Mouse (Mus musculus): Measurements from ENCODE around the gene Podxl. TPM values are rescaled to one million over a fixed set of nuclear protein-coding genes. Genes with fewer than 3 reads are reported as not detected.

The Podxl gene
- polyA plus RNA-seq, 1 experiment from 2014 or later = 10.3 TPM

- 90% methylated on average over 2 of the region's 2 CpGs for WGBS
- H3K36me3 ChIP-seq (ENCODE audit: control insufficient read depth, insufficient read depth, low read length) = peaks cover 34% of the 10 kb centered on the region
- no peak overlapping the region for H3K4me2 ChIP-seq (ENCODE audit: low read length)
- H3K27ac ChIP-seq (replicated peaks; ENCODE audit: low read depth, low read length) = no peak overlapping the region
- no peak overlapping the region for H3K9ac ChIP-seq (replicated peaks; ENCODE audit: low read length)
- no peaks in the 10 kb centered on the region for H3K4me1 ChIP-seq (ENCODE audit: control insufficient read depth, insufficient read depth, low read length)
- DNase-seq = no peak
- H3K4me3 ChIP-seq (replicated peaks; ENCODE audit: low read depth, low read length) = no peak overlapping the region
- H3K9me3 ChIP-seq (ENCODE audit: control insufficient read depth, low read length) = no peaks in the 10 kb centered on the region
- no peak for ATAC-seq (ENCODE audit: low FRiP score, low TSS enrichment)
- H3K27me3 ChIP-seq (ENCODE audit: control insufficient read depth, insufficient read depth, low read length) = no peaks in the 10 kb centered on the region
Observed at GRCm38 (mm10) chr6:31502614-31503013, 61.2 kb downstream of the Podxl start.

GRCm38 (mm10) chr6:31500691-31501090 is 63.1 kb downstream of the Podxl start:
- Histone ChIP-seq H3K9ac (replicated peaks; ENCODE audit: low read length) (no peak overlapping the region), H3K27ac (replicated peaks; ENCODE audit: low read depth, low read length) (no peak overlapping the region), H3K4me1 (ENCODE audit: control insufficient read depth, insufficient read depth, low read length) (no peaks in the 10 kb centered on the region), H3K9me3 (ENCODE audit: control insufficient read depth, low read length) (no peaks in the 10 kb centered on the region), H3K4me3 (replicated peaks; ENCODE audit: low read depth, low read length) (no peak overlapping the region), H3K4me2 (ENCODE audit: low read length) (no peak overlapping the region), H3K27me3 (ENCODE audit: control insufficient read depth, insufficient read depth, low read length) (no peaks in the 10 kb centered on the region), H3K36me3 (ENCODE audit: control insufficient read depth, insufficient read depth, low read length) (peaks cover 41% of the 10 kb centered on the region)
- ATAC-seq (ENCODE audit: low FRiP score, low TSS enrichment) (no peak), DNase-seq (no peak)

- DNase-seq = no peak
- WGBS = 71% methylated on average over 2 of the region's 2 CpGs
- Histone ChIP-seq H3K27ac (replicated peaks; ENCODE audit: low read depth, low read length) (no peak overlapping the region), H3K36me3 (ENCODE audit: control insufficient read depth, insufficient read depth, low read length) (peaks cover 41% of the 10 kb centered on the region), H3K27me3 (ENCODE audit: control insufficient read depth, insufficient read depth, low read length) (no peaks in the 10 kb centered on the region), H3K4me2 (ENCODE audit: low read length) (no peak overlapping the region), H3K4me3 (replicated peaks; ENCODE audit: low read depth, low read length) (no peak overlapping the region), H3K9ac (replicated peaks; ENCODE audit: low read length) (no peak overlapping the region), H3K9me3 (ENCODE audit: control insufficient read depth, low read length) (no peaks in the 10 kb centered on the region), H3K4me1 (ENCODE audit: control insufficient read depth, insufficient read depth, low read length) (no peaks in the 10 kb centered on the region)
- no peak for ATAC-seq (ENCODE audit: low FRiP score, low TSS enrichment)
Observed at GRCm38 (mm10) chr6:31500260-31500659, 63.5 kb downstream of the Podxl start.

- no peak overlapping the region for H3K27ac ChIP-seq (replicated peaks; ENCODE audit: low read depth, low read length)
- H3K4me3 ChIP-seq (replicated peaks; ENCODE audit: low read depth, low read length) = no peak overlapping the region
- no peaks in the 10 kb centered on the region for H3K9me3 ChIP-seq (ENCODE audit: control insufficient read depth, low read length)
- DNase-seq (no peak), ATAC-seq (ENCODE audit: low FRiP score, low TSS enrichment) (no peak)
- H3K9ac ChIP-seq (replicated peaks; ENCODE audit: low read length) = no peak overlapping the region
- H3K4me1 ChIP-seq (ENCODE audit: control insufficient read depth, insufficient read depth, low read length) = no peaks in the 10 kb centered on the region
- peaks cover 42% of the 10 kb centered on the region for H3K36me3 ChIP-seq (ENCODE audit: control insufficient read depth, insufficient read depth, low read length)
- WGBS = 89% methylated on average over 10 of the region's 10 CpGs
- no peaks in the 10 kb centered on the region for H3K27me3 ChIP-seq (ENCODE audit: control insufficient read depth, insufficient read depth, low read length)
- no peak overlapping the region for H3K4me2 ChIP-seq (ENCODE audit: low read length)
Observed at GRCm38 (mm10) chr6:31499836-31500235, 63.9 kb downstream of the Podxl start.

- WGBS = 87% methylated on average over 2 of the region's 2 CpGs
- no peaks in the 10 kb centered on the region for H3K4me1 ChIP-seq (ENCODE audit: control insufficient read depth, insufficient read depth, low read length)
- DNase-seq (no peak), ATAC-seq (ENCODE audit: low FRiP score, low TSS enrichment) (no peak)
- H3K36me3 ChIP-seq (ENCODE audit: control insufficient read depth, insufficient read depth, low read length) = peaks cover 38% of the 10 kb centered on the region
- H3K4me2 ChIP-seq (ENCODE audit: low read length) = no peak overlapping the region
- no peak overlapping the region for H3K27ac ChIP-seq (replicated peaks; ENCODE audit: low read depth, low read length)
- no peaks in the 10 kb centered on the region for H3K9me3 ChIP-seq (ENCODE audit: control insufficient read depth, low read length)
- H3K4me3 ChIP-seq (replicated peaks; ENCODE audit: low read depth, low read length) = no peak overlapping the region
- no peaks in the 10 kb centered on the region for H3K27me3 ChIP-seq (ENCODE audit: control insufficient read depth, insufficient read depth, low read length)
- no peak overlapping the region for H3K9ac ChIP-seq (replicated peaks; ENCODE audit: low read length)
Observed at GRCm38 (mm10) chr6:31496227-31496626, 67.6 kb downstream of the Podxl start.

GRCm38 (mm10) chr6:31495122-31495731 is 68.6 kb downstream of the Podxl start:
- Histone ChIP-seq H3K4me3 (replicated peaks; ENCODE audit: low read depth, low read length) (no peak overlapping the region), H3K27ac (replicated peaks; ENCODE audit: low read depth, low read length) (no peak overlapping the region), H3K9me3 (ENCODE audit: control insufficient read depth, low read length) (no peaks in the 10 kb centered on the region), H3K4me1 (ENCODE audit: control insufficient read depth, insufficient read depth, low read length) (no peaks in the 10 kb centered on the region), H3K9ac (replicated peaks; ENCODE audit: low read length) (no peak overlapping the region), H3K27me3 (ENCODE audit: control insufficient read depth, insufficient read depth, low read length) (no peaks in the 10 kb centered on the region), H3K4me2 (ENCODE audit: low read length) (no peak overlapping the region), H3K36me3 (ENCODE audit: control insufficient read depth, insufficient read depth, low read length) (peaks cover 42% of the 10 kb centered on the region)
- WGBS = 84% methylated on average over 2 of the region's 2 CpGs
- ATAC-seq (ENCODE audit: low FRiP score, low TSS enrichment) = no peak
- no peak for DNase-seq

GRCm38 (mm10) chr6:31489950-31490349 is 73.8 kb downstream of the Podxl start:
- whole genome bisulfite sequencing = 95% methylated on average over 7 of the region's 7 CpGs
- H3K9me3 ChIP-seq (ENCODE audit: control insufficient read depth, low read length) = no peaks in the 10 kb centered on the region
- ATAC-seq (ENCODE audit: low FRiP score, low TSS enrichment) = no peak
- peaks cover 20% of the 10 kb centered on the region for H3K36me3 ChIP-seq (ENCODE audit: control insufficient read depth, insufficient read depth, low read length)
- H3K4me2 ChIP-seq (ENCODE audit: low read length) = no peak overlapping the region
- H3K9ac ChIP-seq (replicated peaks; ENCODE audit: low read length) = no peak overlapping the region
- no peaks in the 10 kb centered on the region for H3K4me1 ChIP-seq (ENCODE audit: control insufficient read depth, insufficient read depth, low read length)
- DNase-seq = no peak
- H3K27me3 ChIP-seq (ENCODE audit: control insufficient read depth, insufficient read depth, low read length) = no peaks in the 10 kb centered on the region
- H3K27ac ChIP-seq (replicated peaks; ENCODE audit: low read depth, low read length) = no peak overlapping the region
- H3K4me3 ChIP-seq (replicated peaks; ENCODE audit: low read depth, low read length) = no peak overlapping the region

- no peak for DNase-seq
- WGBS = 96% methylated on average over 2 of the region's 2 CpGs
- no peak for ATAC-seq (ENCODE audit: low FRiP score, low TSS enrichment)
- Histone ChIP-seq H3K4me2 (ENCODE audit: low read length) (no peak overlapping the region), H3K27ac (replicated peaks; ENCODE audit: low read depth, low read length) (no peak overlapping the region), H3K9me3 (ENCODE audit: control insufficient read depth, low read length) (no peaks in the 10 kb centered on the region), H3K27me3 (ENCODE audit: control insufficient read depth, insufficient read depth, low read length) (no peaks in the 10 kb centered on the region), H3K36me3 (ENCODE audit: control insufficient read depth, insufficient read depth, low read length) (peaks cover 13% of the 10 kb centered on the region), H3K4me1 (ENCODE audit: control insufficient read depth, insufficient read depth, low read length) (no peaks in the 10 kb centered on the region), H3K9ac (replicated peaks; ENCODE audit: low read length) (no peak overlapping the region), H3K4me3 (replicated peaks; ENCODE audit: low read depth, low read length) (no peak overlapping the region)
Observed at GRCm38 (mm10) chr6:31486601-31487000, 77.2 kb downstream of the Podxl start.

GRCm38 (mm10) chr6:31480008-31480407 is 83.8 kb downstream of the Podxl start:
- H3K36me3 ChIP-seq (ENCODE audit: control insufficient read depth, insufficient read depth, low read length) = peaks cover 20% of the 10 kb centered on the region
- DNase-seq (no peak), ATAC-seq (ENCODE audit: low FRiP score, low TSS enrichment) (no peak)
- H3K9ac ChIP-seq (replicated peaks; ENCODE audit: low read length) = no peak overlapping the region
- H3K27me3 ChIP-seq (ENCODE audit: control insufficient read depth, insufficient read depth, low read length) = no peaks in the 10 kb centered on the region
- no peak overlapping the region for H3K4me2 ChIP-seq (ENCODE audit: low read length)
- no peaks in the 10 kb centered on the region for H3K9me3 ChIP-seq (ENCODE audit: control insufficient read depth, low read length)
- no peak overlapping the region for H3K4me3 ChIP-seq (replicated peaks; ENCODE audit: low read depth, low read length)
- WGBS = 84% methylated on average over 4 of the region's 4 CpGs
- no peak overlapping the region for H3K27ac ChIP-seq (replicated peaks; ENCODE audit: low read depth, low read length)
- no peaks in the 10 kb centered on the region for H3K4me1 ChIP-seq (ENCODE audit: control insufficient read depth, insufficient read depth, low read length)
